Mouse (Mus musculus): ENCODE data around the gene Rsbn1l.

DNA sequence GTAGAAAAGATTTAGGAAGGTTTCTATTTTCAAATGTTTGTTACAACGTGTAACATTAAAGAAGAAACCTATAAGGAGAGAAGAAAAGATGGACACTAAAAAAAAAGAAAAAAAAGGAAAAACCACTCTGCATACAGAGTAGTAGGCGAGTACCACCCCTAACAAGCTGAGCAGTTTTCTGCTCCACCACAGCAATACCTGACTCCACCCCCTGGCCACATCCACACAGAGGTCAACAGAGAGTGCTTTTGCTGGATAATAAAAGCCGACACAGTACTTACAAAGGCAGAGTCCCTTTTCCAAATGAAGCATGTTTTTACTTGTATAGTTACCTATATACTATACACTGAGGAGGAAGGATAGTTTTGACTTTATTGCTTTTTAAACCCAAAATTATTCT lies 31.6 kb downstream of the Rsbn1l start:
- no peak for TF ChIP-seq POLR2A (IDR thresholded peaks at IDR 0.05; ENCODE audit: borderline replicate concordance, insufficient read depth, low read length)
- TF ChIP-seq CTCF (IDR thresholded peaks at IDR 0.05; ENCODE audit: borderline replicate concordance, insufficient read depth, low read depth, low read length), result no peak
